Mouse (Mus musculus): ENCODE results near the gene Slc4a1.

GRCm38 (mm10) chr11:102376196-102376835 is 10.3 kb upstream of the Slc4a1 start:
- TF ChIP-seq TAL1 (conservative IDR thresholded peaks at IDR 0.05; ENCODE audit: low read depth, low read length) (no peak), CTCF (IDR thresholded peaks at IDR 0.05; ENCODE audit: low read depth, low read length) (no peak)
